Mouse (Mus musculus): ENCODE data around the gene Epha4. TPM values are rescaled to one million over a fixed set of nuclear protein-coding genes. Genes with fewer than 3 reads are reported as not detected.

The Epha4 gene
- under 1 TPM in 1 of 2 experiments, not detected in 1; 0.29 TPM for total RNA-seq (2023)

DNA sequence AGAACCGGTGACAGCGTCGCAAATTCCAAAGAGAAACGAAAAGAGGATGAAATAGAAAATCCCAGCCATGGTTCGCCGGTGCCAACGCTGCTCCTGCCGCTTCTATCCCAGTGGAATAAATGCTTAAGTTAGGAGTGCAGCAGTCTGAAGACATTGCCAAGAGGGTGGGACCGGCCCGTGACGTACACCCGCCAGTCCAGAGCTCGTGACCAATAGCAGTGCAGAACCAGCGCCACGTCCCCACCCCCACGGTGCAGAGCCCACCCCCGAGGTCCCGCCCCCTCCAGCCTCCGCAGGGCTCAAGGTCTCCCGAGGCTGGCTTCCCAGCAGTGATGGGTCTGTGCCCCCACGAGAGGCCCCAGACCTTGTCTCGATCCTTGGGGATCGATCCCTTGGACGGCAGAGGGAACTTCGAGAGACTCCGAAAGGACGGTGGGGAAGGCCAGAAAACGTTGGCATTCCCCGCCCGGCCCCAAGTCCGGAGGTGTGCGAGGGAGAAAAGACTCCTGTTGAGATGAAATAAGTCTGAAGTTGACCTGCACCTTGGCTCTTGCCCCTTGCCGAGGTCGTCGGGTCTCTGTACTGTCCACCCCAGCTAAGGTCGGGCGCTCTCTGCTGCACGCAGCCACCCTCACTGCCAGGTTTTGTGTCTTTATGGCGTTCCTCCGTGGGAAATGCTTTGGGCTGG lies at the start of gene Epha4:
Gene Epha4, minus strand, starts transcription at position 126 of the 688 bp plus-strand sequence.

